Mouse (Mus musculus) hindbrain, postnatal 0 days (tissue): ENCODE results near the gene Slc44a5. TPM values are rescaled to one million over a fixed set of nuclear protein-coding genes. Genes with fewer than 3 reads are reported as not detected.
A peak's percentile ranks its signal among the peaks of the same experiment; 100 is the strongest.
"Not testable (repeated sequence)": the region's sequence is repeated elsewhere in the genome, so short reads cannot be mapped to it uniquely, and the experiment has no call there.

Experiments
- ATAC-seq: fragments of 200-750 bp; cut with Nextera tagmentation; 2 replicates; pipeline ENCODE4 v1.8.0; 2017; ENCODE audit warnings: mild to moderate bottlenecking, moderate TSS enrichment, moderate library complexity
- DNase-seq: peaks from one replicate; pipeline ENCODE4 v3.0.0-alpha.2; 2015; ENCODE audit warnings: low spot score
- H3K27ac ChIP-seq: fragments of 300-500 bp; sonication (generic); 2 replicates; pipeline ENCODE4 v1.5.1; 2014; ENCODE audit warnings: mild to moderate bottlenecking
- H3K27me3 ChIP-seq: fragments of 300-500 bp; sonication (generic); 2 replicates; pipeline ENCODE4 v1.6.1; 2014; ENCODE audit warnings: low read length, mixed read lengths; ENCODE audit not compliant: insufficient read depth
- H3K36me3 ChIP-seq: fragments of 300-500 bp; sonication (generic); 2 replicates; pipeline ENCODE4 v1.6.1; 2014; ENCODE audit warnings: low read length, mixed read lengths; ENCODE audit not compliant: insufficient read depth
- H3K4me1 ChIP-seq: fragments of 300-500 bp; sonication (generic); 2 replicates; pipeline ENCODE4 v1.6.1; 2014; ENCODE audit warnings: antibody characterized with exemption, low read length, mixed read lengths; ENCODE audit not compliant: insufficient read depth
- H3K4me2 ChIP-seq: fragments of 300-500 bp; sonication (generic); 2 replicates; pipeline ENCODE4 v1.6.1; 2014; ENCODE audit warnings: low read depth, mild to moderate bottlenecking, low read length, moderate library complexity, mixed read lengths
- H3K4me3 ChIP-seq: fragments of 300-500 bp; sonication (generic); 2 replicates; pipeline ENCODE4 v1.5.1; 2014; ENCODE audit warnings: low read length
- H3K9ac ChIP-seq: fragments of 300-500 bp; sonication (generic); replicated peaks from 2 replicates; pipeline ENCODE4 v1.6.1; 2014; ENCODE audit warnings: mild to moderate bottlenecking, low read length, moderate library complexity, mixed read lengths
- H3K9me3 ChIP-seq: fragments of 300-500 bp; sonication (generic); 2 replicates; pipeline ENCODE4 v1.6.1; 2016; ENCODE audit warnings: low read length, mixed read lengths
- CTCF ChIP-seq: IDR thresholded peaks from 2 replicates; pipeline ENCODE4 v1.5.1; 2016; ENCODE audit warnings: antibody characterized with exemption, control low read depth, low read depth
- WGBS: fragments of 180-500 bp; shearing (Covaris S2); extraction: QIAGEN DNeasy Blood & Tissue Kit; methylation state at CpG from one replicate; pipeline ENCODE4 v1.1.7; 2014; 5-methylcytosine and 5-hydroxymethylcytosine counted together
- polyA plus RNA-seq: library from polyadenylated mRNA; unstranded; fragments of >200 nt; fragmentation: Nextera tagmentation; extraction: Ambion mirVana; gene quantifications from 2 replicates; pipeline ENCODE4 v1.2.1, GENCODE M21; 2015
- total RNA-seq: library from RNA; depleted of rRNA; stranded (reverse); fragments of >200 nt; gene quantifications from 2 replicates; pipeline ENCODE4 v1.2.3, GENCODE M21; 2014

Gene Slc44a5
- total and polyA plus RNA-seq, 2 experiments from 2014 or later, result 6.5 to 27.7 TPM

DNA sequence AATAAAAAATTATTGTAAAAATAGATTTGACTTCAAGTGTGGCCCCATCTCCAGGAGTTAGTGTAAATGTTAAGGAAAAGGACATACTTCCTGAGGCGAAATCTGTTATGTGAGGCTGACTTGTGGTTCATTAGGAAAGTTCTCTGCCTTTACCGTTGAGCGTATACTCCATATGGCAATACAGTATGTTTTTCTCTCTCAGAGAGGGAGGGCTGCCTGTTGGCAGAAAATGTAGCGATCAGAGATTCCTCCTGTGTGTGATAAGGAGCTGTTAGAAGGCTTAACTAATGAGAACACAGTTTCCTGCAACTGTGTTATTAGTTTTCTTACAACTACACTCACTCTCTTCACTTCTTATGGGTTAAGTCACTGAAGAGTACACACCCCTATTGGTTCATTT is 168.1 kb downstream of the Slc44a5 start:
- Histone ChIP-seq H3K4me3 (no peak overlapping the region), H3K4me2 (no peak overlapping the region), H3K9ac (no peak overlapping the region), H3K4me1 (no peaks in the 10 kb centered on the region), H3K27ac (no peak overlapping the region), H3K36me3 (no peaks in the 10 kb centered on the region), H3K27me3 (no peaks in the 10 kb centered on the region), H3K9me3 (no peaks in the 10 kb centered on the region)
- DNase-seq (no peak), ATAC-seq (no peak)
- TF ChIP-seq CTCF, result no peak
- 73% methylated on average over 4 of the region's 4 CpGs for WGBS

- WGBS, result 64% methylated on average over 4 of the region's 4 CpGs
- H3K4me2 ChIP-seq, result no peak overlapping the region
- DNase-seq, result no peak
- H3K27ac ChIP-seq, result no peak overlapping the region
- no peaks in the 10 kb centered on the region for H3K27me3 ChIP-seq
- no peak overlapping the region for H3K9ac ChIP-seq
- H3K4me3 ChIP-seq, result no peak overlapping the region
- no peaks in the 10 kb centered on the region for H3K4me1 ChIP-seq
- no peaks in the 10 kb centered on the region for H3K36me3 ChIP-seq
- 0 out of 2 replicates have a peak, but pooled peaks have one; percentile 25 for ATAC-seq
- no peaks in the 10 kb centered on the region for H3K9me3 ChIP-seq
- TF ChIP-seq CTCF, result no peak
Observed at GRCm38 (mm10) chr3:154142618-154143017, 169.4 kb downstream of the Slc44a5 start.

DNA sequence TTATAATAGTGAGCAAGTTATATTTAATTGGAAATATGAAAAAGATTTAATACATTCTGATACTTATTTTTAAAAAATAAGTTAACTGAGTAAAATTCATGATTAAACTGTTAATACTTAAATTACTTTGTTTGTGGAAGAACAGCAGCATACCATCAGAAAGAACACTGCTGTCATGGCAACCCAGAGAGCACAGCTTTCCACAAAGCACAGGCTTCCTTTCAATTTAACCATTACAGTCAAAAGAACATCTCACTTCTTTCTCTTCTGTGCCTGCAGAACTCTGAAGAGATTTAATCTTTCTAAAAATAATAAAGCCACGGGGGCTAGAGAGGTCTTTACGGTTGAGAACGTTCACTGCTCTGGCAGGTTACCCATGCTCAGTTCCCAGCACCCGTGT is 172.5 kb downstream of the Slc44a5 start:
- no peak overlapping the region for H3K9ac ChIP-seq
- no peak for TF ChIP-seq CTCF
- no peaks in the 10 kb centered on the region for H3K27me3 ChIP-seq
- 36% methylated on average over 4 of the region's 4 CpGs for WGBS
- H3K4me1 ChIP-seq, result no peaks in the 10 kb centered on the region
- H3K27ac ChIP-seq, result no peak overlapping the region
- no peaks in the 10 kb centered on the region for H3K9me3 ChIP-seq
- no peak overlapping the region for H3K4me2 ChIP-seq
- DNase-seq (peak; percentile 51), ATAC-seq (0 out of 2 replicates have a peak, but pooled peaks have one; percentile 64)
- no peaks in the 10 kb centered on the region for H3K36me3 ChIP-seq
- no peak overlapping the region for H3K4me3 ChIP-seq

GRCm38 (mm10) chr3:154149778-154150177 is 176.5 kb downstream of the Slc44a5 start:
- Histone ChIP-seq H3K4me2 (no peak overlapping the region), H3K36me3 (no peaks in the 10 kb centered on the region), H3K4me1 (no peaks in the 10 kb centered on the region), H3K4me3 (no peak overlapping the region), H3K27ac (no peak overlapping the region), H3K27me3 (no peaks in the 10 kb centered on the region), H3K9ac (no peak overlapping the region), H3K9me3 (no peaks in the 10 kb centered on the region)
- DNase-seq, result no peak
- 80% methylated on average over 4 of the region's 4 CpGs for WGBS
- no peak for TF ChIP-seq CTCF
- no peak for ATAC-seq

DNA sequence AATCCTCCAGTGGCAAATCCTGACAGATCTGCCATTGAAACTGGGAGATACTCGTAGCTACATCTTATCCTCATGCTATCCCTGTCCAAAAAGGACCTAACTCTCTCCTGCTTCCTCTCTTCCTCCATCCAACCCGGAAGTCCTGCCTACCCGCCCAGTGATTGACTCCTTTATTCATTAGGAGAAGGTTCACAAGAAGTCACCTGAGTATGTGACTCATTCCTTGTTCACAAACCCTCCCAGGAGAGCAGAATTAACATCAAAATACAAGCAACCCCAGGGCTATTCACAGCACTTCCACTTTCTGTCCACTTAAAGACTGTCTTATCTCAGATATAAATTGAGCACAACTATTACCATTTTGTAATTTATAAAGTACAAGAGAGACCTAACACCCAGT is 180.3 kb downstream of the Slc44a5 start:
- H3K36me3 ChIP-seq, H3K4me2 ChIP-seq, H3K4me3 ChIP-seq, H3K9me3 ChIP-seq, H3K4me1 ChIP-seq, H3K27ac ChIP-seq, H3K27me3 ChIP-seq, DNase-seq, H3K9ac ChIP-seq, ATAC-seq: not testable (repeated sequence)
- 81% methylated on average over 3 of the region's 3 CpGs for WGBS

GRCm38 (mm10) chr3:154165882-154166281 is 192.6 kb downstream of the Slc44a5 start:
- H3K27ac ChIP-seq, result no peak overlapping the region
- 79% methylated on average over 4 of the region's 4 CpGs for WGBS
- no peak overlapping the region for H3K4me3 ChIP-seq
- DNase-seq, result no peak
- no peak overlapping the region for H3K9ac ChIP-seq
- no peaks in the 10 kb centered on the region for H3K4me1 ChIP-seq
- no peak for ATAC-seq
- no peaks in the 10 kb centered on the region for H3K27me3 ChIP-seq
- no peak overlapping the region for H3K4me2 ChIP-seq
- no peak for TF ChIP-seq CTCF
- H3K9me3 ChIP-seq, result no peaks in the 10 kb centered on the region
- no peaks in the 10 kb centered on the region for H3K36me3 ChIP-seq

DNA sequence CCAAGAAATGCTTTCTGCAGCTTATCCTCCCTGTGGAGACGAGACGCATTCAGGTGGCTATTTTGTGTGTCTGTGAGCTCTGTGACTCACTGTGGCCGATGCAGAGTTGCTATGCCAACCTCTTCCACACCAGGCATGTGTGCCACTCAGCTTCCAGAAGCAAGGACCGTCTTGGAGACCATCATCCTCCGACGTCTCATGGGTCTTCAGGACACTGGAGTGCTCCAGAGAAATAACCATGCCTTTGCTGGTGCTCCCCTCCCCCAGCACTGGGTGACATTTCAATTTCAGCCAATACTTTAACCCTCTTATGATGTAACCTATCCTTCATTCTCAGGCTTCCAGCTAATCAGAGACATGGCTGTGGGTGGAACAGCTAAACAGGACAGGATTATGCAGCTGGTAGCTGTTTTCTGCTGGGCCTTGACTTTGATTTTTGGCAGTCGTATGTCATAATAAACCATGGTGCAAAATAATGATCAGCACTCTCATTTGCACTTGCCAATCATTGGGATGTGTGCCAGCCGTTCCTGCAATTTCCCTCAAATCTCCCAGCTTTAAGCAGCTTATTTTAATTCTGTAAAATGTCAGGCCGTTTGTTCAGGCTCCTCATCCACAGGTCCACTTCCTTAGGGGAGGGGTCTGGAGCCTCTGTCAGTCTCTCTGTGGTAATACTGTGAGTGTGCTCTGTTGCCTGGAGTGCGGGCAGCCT is 198.8 kb downstream of the Slc44a5 start:
- H3K9me3 ChIP-seq, result no peaks in the 10 kb centered on the region
- H3K27me3 ChIP-seq, result no peaks in the 10 kb centered on the region
- H3K4me3 ChIP-seq, result no peak overlapping the region
- no peaks in the 10 kb centered on the region for H3K36me3 ChIP-seq
- H3K27ac ChIP-seq, result peak overlapping the region; percentile 62; the same call in 1 of the 2 replicates
- H3K4me1 ChIP-seq, result peaks cover 8% of the 10 kb centered on the region
- ATAC-seq (peak; percentile 88), DNase-seq (peak; percentile 61)
- H3K9ac ChIP-seq, result no peak overlapping the region
- H3K4me2 ChIP-seq, result no peak overlapping the region
- no peak for TF ChIP-seq CTCF
- WGBS, result 29% methylated on average over 10 of the region's 10 CpGs
